Mouse (Mus musculus): ENCODE measurements around the gene Bad. TPM values are rescaled to one million over a fixed set of nuclear protein-coding genes. Genes with fewer than 3 reads are reported as not detected.

The Bad gene
- polyA plus RNA-seq, 1 experiment from 2014 or later, result 93.9 TPM

- 6% methylated on average over 9 of the region's 9 CpGs for WGBS
- peaks cover 90% of the 10 kb centered on the region for H3K27me3 ChIP-seq (replicated peaks)
- no peak overlapping the region for H3K4me3 ChIP-seq
These were observed 13.6 kb upstream of the Bad start for GRCm38 (mm10) chr19:6928080-6928479.

GRCm38 (mm10) chr19:6931002-6931401 is 10.7 kb upstream of the Bad start:
- peaks cover 88% of the 10 kb centered on the region for H3K27me3 ChIP-seq (replicated peaks)
- peaks cover 25% of the 10 kb centered on the region for H3K4me1 ChIP-seq
- no peak overlapping the region for H3K4me3 ChIP-seq
- 10% methylated on average over 2 of the region's 2 CpGs for WGBS
- no peak overlapping the region for H3K9ac ChIP-seq
- ATAC-seq (replicated peaks), result no peak
- no peak overlapping the region for H3K4me2 ChIP-seq
- H3K9me3 ChIP-seq, result no peaks in the 10 kb centered on the region
- H3K36me3 ChIP-seq (replicated peaks), result no peaks in the 10 kb centered on the region
- H3K27ac ChIP-seq, result no peak overlapping the region

More at GRCm38 (mm10) chr19:6928080-6928479, 13.6 kb upstream of the Bad start:
- Histone ChIP-seq H3K4me2 (no peak overlapping the region), H3K27ac (no peak overlapping the region), H3K9ac (no peak overlapping the region), H3K9me3 (no peaks in the 10 kb centered on the region), H3K4me1 (peaks cover 15% of the 10 kb centered on the region), H3K36me3 (replicated peaks) (no peaks in the 10 kb centered on the region)
- ATAC-seq (replicated peaks), result no peak

GRCm38 (mm10) chr19:6932018-6932417 is 9.6 kb upstream of the Bad start:
- Histone ChIP-seq H3K36me3 (replicated peaks) (no peaks in the 10 kb centered on the region), H3K27me3 (replicated peaks) (peaks cover 86% of the 10 kb centered on the region), H3K4me2 (no peak overlapping the region), H3K4me3 (no peak overlapping the region), H3K4me1 (peaks cover 22% of the 10 kb centered on the region), H3K9me3 (no peaks in the 10 kb centered on the region), H3K27ac (no peak overlapping the region), H3K9ac (no peak overlapping the region)
- ATAC-seq (replicated peaks), result no peak
- 67% methylated on average over 1 of the region's 1 CpGs for WGBS

- no peaks in the 10 kb centered on the region for H3K36me3 ChIP-seq (replicated peaks)
- H3K9me3 ChIP-seq, result no peaks in the 10 kb centered on the region
- peak overlapping the region; percentile 77 for H3K4me2 ChIP-seq
- H3K4me1 ChIP-seq, result peaks cover 17% of the 10 kb centered on the region
- WGBS, result 15% methylated on average over 4 of the region's 4 CpGs
- H3K27me3 ChIP-seq (replicated peaks), result peaks cover 75% of the 10 kb centered on the region
- H3K9ac ChIP-seq, result no peak overlapping the region
- no peak for ATAC-seq (replicated peaks)
- peak overlapping the region; percentile 42 for H3K4me3 ChIP-seq
- H3K27ac ChIP-seq, result no peak overlapping the region
These were observed 8.6 kb upstream of the Bad start for GRCm38 (mm10) chr19:6933102-6933435.

DNA sequence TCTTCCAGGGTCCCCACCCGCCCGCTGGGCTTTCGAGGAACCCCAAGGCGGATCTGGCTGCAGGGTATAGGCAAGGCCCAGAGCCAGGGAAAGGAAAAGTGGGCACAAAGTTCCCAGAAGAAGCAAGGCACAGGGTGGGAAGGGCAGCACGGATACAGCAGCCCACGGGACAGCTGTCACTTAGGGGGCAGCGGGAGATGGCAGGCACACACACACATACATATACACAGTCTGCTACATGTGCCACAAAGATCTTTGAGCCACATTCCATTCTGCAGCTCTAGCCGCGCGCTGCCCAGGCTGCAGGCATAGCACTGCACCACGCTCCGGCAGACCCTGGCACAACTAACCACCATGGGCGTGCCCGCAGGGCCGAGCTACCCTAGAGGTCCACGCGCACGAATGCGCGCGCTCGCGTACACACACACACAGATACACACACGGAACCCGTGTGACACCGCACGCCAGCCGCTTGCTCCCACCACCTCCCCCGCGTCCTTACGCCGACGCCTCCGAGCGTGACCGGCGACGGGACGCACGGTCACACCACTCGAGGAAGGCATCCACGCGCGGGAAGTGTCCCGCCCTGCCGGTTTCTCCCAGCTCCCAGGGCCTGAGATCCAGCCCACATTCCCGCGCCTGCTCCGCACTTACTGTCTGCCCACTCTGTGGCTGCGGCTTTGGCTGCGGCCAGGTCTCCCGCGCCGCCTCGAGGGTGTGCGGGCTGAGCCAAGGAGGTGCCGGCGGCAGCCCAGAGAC is 8.0 kb upstream of the Bad start:
- 2% methylated on average over 58 of the region's 58 CpGs for WGBS
- no peaks in the 10 kb centered on the region for H3K9me3 ChIP-seq
- H3K4me1 ChIP-seq, result peaks cover 22% of the 10 kb centered on the region
- H3K36me3 ChIP-seq (replicated peaks), result no peaks in the 10 kb centered on the region
- peaks cover 71% of the 10 kb centered on the region for H3K27me3 ChIP-seq (replicated peaks)
- no peak overlapping the region for H3K27ac ChIP-seq
- peak; percentile 69 for ATAC-seq (replicated peaks)
- H3K4me3 ChIP-seq, result peak overlapping the region; percentile 42
- H3K9ac ChIP-seq, result peak overlapping the region; percentile 41
- peak overlapping the region; percentile 77 for H3K4me2 ChIP-seq

DNA sequence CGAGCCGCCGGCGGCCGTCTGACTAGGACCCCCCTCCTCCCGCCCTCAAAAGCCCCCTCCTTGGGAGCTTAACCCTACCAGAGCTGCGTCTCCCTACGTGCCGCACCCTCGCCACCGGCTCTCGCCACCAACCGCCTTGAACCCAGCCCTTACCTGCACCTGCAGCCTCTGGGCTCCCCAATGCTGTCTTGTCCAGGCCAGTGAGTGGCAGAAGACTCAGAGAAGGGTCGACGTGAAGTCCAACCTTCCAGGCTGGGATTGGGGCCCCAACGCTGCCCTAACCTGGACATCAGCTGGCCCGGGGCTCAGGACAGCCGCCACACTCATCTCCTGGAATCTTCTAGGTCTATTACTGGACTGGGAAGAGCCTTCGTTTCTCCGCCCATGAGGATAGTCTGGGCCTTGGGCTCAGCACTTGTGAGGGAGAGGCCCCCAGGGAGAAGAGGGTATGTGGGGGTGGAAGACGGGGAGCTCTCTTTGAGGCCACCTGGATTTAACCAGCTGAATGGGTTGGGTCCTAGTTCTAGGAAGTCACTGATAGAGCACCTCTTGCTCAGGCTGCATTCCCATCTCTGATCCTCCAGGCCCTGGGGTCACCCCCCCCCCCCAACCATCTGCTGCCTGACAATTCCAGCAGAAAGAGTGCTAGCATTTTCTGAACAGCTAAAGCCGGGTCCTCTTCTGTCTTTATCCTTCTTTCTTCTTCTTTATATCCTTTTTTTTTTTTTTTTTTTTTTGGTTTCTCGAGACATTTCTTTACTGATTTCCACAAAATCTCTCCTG is 7.3 kb upstream of the Bad start, which contains the start of gene Kcnk4:
Gene Kcnk4, minus strand, starts transcription at position 321 of the 783 bp plus-strand sequence.
- peaks cover 64% of the 10 kb centered on the region for H3K27me3 ChIP-seq (replicated peaks)
- no peaks in the 10 kb centered on the region for H3K9me3 ChIP-seq
- no peak within 1 kb of the TSS for H3K27ac ChIP-seq
- peaks cover 30% of the 10 kb centered on the region for H3K4me1 ChIP-seq
- H3K36me3 ChIP-seq (replicated peaks), result no peaks in the 10 kb centered on the region
- peak within 1 kb of the TSS; percentile 41 for H3K9ac ChIP-seq
- peak within 1 kb of the TSS; percentile 42 for H3K4me3 ChIP-seq
- WGBS, result 7% methylated on average over 23 of the region's 23 CpGs
- ATAC-seq (replicated peaks), result peak; percentile 49; the same call in 1 of the 2 replicates
- peak within 1 kb of the TSS; percentile 77 for H3K4me2 ChIP-seq

DNA sequence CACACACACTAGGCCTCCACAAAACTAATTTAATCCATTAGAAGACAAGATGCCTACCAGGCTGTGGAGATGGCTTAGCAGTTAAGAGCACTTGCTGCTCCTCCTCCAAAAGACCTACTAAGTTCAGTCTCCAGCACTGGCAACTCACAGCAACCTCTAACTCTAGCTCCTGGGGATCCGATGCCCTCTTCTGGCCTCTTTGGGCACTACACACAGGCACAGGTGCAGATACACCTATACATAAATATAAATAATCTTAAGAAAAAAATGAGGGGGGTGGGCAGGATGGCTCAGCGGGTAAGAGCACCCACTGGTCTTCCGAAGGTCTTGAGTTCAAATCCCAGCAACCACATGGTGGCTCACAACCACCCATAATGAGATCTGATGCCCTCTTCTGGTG is 5.4 kb upstream of the Bad start:
- Histone ChIP-seq H3K4me1 (peaks cover 47% of the 10 kb centered on the region), H3K4me3 (no peak overlapping the region), H3K4me2 (no peak overlapping the region), H3K27ac (no peak overlapping the region), H3K9ac (no peak overlapping the region), H3K36me3 (replicated peaks) (no peaks in the 10 kb centered on the region), H3K27me3 (replicated peaks) (peaks cover 52% of the 10 kb centered on the region), H3K9me3 (no peaks in the 10 kb centered on the region)
- ATAC-seq (replicated peaks), result no peak
- WGBS, result 24% methylated on average over 3 of the region's 3 CpGs

DNA sequence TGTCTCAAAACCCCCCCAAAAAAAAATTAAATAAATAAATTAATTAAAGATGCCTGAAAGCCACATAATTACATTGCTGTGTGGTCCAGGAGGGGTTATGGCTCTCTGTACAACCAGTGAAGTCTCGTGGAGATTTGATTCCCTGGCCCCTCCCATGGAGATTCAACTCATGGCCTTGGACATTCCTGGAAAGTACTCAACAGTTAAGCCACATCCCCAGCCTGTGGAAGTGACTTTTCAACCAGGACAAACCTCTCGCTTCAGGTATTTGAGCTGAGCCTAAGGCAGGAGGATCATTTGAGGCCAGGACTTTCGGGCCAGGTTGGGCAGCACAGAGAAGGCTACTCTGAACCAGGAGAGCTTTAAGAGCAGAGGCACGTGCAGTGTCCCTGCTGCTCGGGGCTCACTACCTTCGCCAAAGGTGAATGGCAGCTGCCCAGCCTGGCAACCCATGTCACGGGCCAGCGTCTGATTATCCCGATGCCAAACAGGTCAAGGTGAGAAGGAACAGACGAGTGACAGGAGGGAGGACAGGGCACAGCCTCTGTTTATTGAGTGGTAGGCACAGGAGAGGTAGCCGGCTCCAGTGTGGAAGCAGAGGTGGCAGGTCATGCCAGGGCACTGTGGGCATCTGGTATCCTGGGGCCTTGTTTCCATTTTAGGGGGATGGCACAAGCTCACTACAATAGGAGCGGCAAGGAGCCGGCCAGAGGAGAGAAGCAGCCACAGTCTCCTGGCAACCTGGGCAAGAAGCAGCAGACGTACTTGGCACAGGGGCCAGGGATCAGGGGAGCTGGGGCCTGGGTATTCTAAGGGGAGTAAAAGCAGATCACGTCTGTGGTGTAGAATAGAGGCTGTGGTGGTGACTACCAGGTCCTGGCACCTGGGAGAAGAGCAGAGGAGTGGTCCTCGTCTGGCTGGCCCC is 3.9 kb upstream of the Bad start:
- WGBS, result 79% methylated on average over 16 of the region's 16 CpGs
- H3K27ac ChIP-seq, result no peak overlapping the region
- peaks cover 37% of the 10 kb centered on the region for H3K27me3 ChIP-seq (replicated peaks)
- H3K4me3 ChIP-seq, result no peak overlapping the region
- H3K4me1 ChIP-seq, result peaks cover 50% of the 10 kb centered on the region
- no peaks in the 10 kb centered on the region for H3K36me3 ChIP-seq (replicated peaks)
- ATAC-seq (replicated peaks), result no peak
- H3K4me2 ChIP-seq, result no peak overlapping the region
- no peak overlapping the region for H3K9ac ChIP-seq
- no peaks in the 10 kb centered on the region for H3K9me3 ChIP-seq

- Histone ChIP-seq H3K9ac (peak overlapping the region; percentile 31; the same call in 1 of the 2 replicates), H3K4me1 (peaks cover 42% of the 10 kb centered on the region), H3K4me2 (peak overlapping the region; percentile 97), H3K36me3 (replicated peaks) (no peaks in the 10 kb centered on the region), H3K4me3 (peak overlapping the region; percentile 68; the same call in 1 of the 2 replicates), H3K9me3 (no peaks in the 10 kb centered on the region), H3K27ac (no peak overlapping the region), H3K27me3 (replicated peaks) (peaks cover 22% of the 10 kb centered on the region)
- WGBS, result 88% methylated on average over 20 of the region's 20 CpGs
- ATAC-seq (replicated peaks), result no peak
These were observed 2.3 kb upstream of the Bad start for GRCm38 (mm10) chr19:6939106-6940002.

- Histone ChIP-seq H3K9me3 (no peaks in the 10 kb centered on the region), H3K36me3 (replicated peaks) (no peaks in the 10 kb centered on the region), H3K27ac (peak overlapping the region; percentile 95), H3K4me2 (peak overlapping the region; percentile 97), H3K27me3 (replicated peaks) (peaks cover 11% of the 10 kb centered on the region), H3K4me3 (peak overlapping the region; percentile 68), H3K9ac (peak overlapping the region; percentile 90), H3K4me1 (peaks cover 39% of the 10 kb centered on the region)
- 20% methylated on average over 29 of the region's 29 CpGs for WGBS
- ATAC-seq (replicated peaks), result peak; percentile 38
These were observed 987 bp upstream of the Bad start for GRCm38 (mm10) chr19:6940396-6941351.

All from midbrain, embryonic 15.5 days (tissue).